Mouse (Mus musculus): ENCODE data around the gene Trim25. TPM values are rescaled to one million over a fixed set of nuclear protein-coding genes. Genes with fewer than 3 reads are reported as not detected.

Trim25 gene
- polyA plus RNA-seq, 1 experiment: 75.1 TPM

GRCm38 (mm10) chr11:88981337-88981736 lies 17.8 kb upstream of the Trim25 start:
- TF ChIP-seq GATA1 (IDR thresholded peaks at IDR 0.05; ENCODE audit: low read length): no peak

DNA sequence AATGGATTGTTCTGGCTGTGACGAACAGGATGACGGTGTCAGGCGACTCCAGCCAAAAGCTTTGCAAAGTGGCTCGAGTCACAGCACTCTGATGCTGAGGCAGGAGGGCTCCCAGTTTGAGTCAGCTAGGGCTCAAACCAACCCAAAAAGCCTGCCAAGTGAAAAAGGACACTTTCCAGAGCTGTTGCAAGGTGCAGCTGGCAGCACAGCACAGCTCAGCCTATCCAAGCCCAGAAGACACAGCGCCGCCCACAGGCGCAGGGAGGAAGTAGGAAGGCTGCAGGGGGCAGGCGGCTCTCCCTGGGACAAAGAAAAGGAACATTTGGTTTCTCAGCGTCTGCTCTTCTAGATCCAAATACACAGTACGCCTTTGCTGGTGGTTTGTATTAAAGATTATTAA lies 12.6 kb upstream of the Trim25 start:
- no peak for TF ChIP-seq GATA1 (IDR thresholded peaks at IDR 0.05; ENCODE audit: low read length)

GRCm38 (mm10) chr11:88988956-88989355 lies 10.2 kb upstream of the Trim25 start:
- TF ChIP-seq GATA1 (IDR thresholded peaks at IDR 0.05; ENCODE audit: low read length): no peak

DNA sequence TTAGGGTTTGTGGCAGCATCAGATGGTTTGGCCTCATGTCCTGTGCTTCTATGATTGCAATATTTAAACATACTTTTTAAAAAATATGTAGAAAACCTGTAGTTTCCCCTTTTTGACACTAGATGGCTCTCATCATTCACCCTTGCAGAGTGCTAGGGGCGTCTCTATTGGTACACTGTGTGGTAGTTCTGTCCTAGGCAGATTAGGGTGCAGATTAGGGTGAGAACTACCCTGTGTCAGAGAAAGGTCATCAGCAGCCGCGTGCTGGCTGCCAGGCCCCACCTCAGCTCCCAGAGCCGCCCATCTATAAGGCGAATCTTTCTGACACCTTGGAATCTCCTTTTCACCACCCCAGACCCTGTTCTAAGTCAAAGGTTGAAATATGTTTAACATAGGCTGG lies 9.6 kb upstream of the Trim25 start:
- no peak for TF ChIP-seq GATA1 (IDR thresholded peaks at IDR 0.05; ENCODE audit: low read length)

- TF ChIP-seq GATA1 (IDR thresholded peaks at IDR 0.05; ENCODE audit: low read length): no peak
Measured at GRCm38 (mm10) chr11:88993186-88993585, 6.0 kb upstream of the Trim25 start.

DNA sequence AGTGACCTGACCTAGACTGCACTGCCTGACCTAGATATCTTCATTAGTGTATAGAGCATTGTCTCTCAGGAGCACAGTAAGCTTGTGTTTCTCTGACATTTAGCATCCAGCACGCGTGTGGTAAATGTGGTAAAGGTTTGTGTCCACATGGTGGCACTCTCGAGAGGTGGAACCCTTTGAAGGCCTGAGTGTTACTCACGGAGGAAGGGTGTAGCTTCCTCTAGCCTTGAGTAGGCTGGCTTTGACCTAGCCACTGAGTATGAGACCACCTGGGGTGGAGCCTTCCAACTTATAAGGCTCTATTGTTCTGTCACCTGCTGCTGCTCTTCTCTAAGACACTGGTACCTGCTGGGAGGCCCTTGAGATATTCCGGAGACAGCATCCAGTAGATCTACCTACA lies 5.6 kb upstream of the Trim25 start:
- TF ChIP-seq GATA1 (IDR thresholded peaks at IDR 0.05; ENCODE audit: low read length): no peak

DNA sequence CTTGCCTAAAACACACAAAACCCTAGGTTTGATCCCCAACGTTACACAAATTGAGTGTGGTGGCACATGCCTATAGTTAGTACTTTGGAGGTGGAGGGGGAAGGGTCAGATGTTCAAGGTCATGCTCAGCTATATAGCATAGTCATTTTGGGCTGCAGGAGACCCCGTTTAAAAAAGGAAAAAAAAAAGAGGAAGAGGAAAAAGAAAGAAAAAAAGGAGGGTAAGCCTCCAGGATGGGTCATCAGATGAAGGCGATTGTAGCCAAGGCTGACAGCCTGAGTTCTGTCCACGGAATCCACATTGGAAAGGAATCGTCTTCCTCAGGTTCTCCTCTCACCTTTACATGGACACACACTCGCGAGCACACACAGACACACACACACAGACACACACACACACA lies 4.7 kb upstream of the Trim25 start:
- no peak for TF ChIP-seq GATA1 (IDR thresholded peaks at IDR 0.05; ENCODE audit: low read length)

DNA sequence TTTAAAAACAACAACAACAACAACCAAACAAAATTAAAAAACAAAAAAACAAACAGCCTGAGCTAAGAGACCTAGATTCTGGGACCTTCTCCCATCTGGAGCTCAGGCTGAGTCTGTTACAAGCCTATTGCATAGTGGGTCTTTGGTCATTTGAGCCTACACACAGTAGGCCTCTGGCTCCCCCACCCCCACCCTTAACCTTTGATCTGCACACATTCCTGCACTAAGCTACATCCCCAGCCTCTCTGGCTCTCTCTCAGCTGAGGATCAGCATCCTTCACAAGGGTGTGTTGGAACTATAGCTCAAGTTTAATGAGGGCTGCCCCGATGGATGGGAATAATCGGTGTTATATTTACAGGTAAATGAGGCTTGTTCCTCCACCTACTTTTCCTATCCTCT lies 3.6 kb upstream of the Trim25 start:
- TF ChIP-seq GATA1 (IDR thresholded peaks at IDR 0.05; ENCODE audit: low read length): no peak

GRCm38 (mm10) chr11:88996427-88996826 lies 2.7 kb upstream of the Trim25 start:
- TF ChIP-seq GATA1 (IDR thresholded peaks at IDR 0.05; ENCODE audit: low read length): no peak

- TF ChIP-seq GATA1 (IDR thresholded peaks at IDR 0.05; ENCODE audit: low read length): no peak
Measured at GRCm38 (mm10) chr11:88998406-88998805, 770 bp upstream of the Trim25 start.

GRCm38 (mm10) chr11:88999723-89000526 lies 749 bp downstream of the Trim25 start:
- TF ChIP-seq GATA1 (IDR thresholded peaks at IDR 0.05; ENCODE audit: low read length): no peak

DNA sequence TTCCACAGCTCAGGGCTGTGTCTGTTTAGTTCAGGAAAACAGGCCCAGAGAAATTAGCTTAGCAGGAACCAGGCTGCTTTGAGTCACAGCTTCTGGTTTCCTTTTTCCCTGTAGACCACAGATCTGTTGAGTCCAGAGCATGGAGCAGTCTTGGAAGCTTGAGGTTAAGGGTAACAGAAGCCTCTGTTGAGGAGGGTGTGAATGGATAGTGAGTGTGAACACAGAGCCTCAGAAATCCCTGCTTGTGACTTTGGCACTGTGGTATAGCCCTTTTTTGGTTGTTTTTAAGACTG lies 1.3 kb downstream of the Trim25 start:
- TF ChIP-seq GATA1 (IDR thresholded peaks at IDR 0.05; ENCODE audit: low read length): no peak

GRCm38 (mm10) chr11:89001569-89001968 lies 2.4 kb downstream of the Trim25 start:
- no peak for TF ChIP-seq GATA1 (IDR thresholded peaks at IDR 0.05; ENCODE audit: low read length)

GRCm38 (mm10) chr11:89002068-89002467 lies 2.9 kb downstream of the Trim25 start:
- no peak for TF ChIP-seq GATA1 (IDR thresholded peaks at IDR 0.05; ENCODE audit: low read length)

- no peak for TF ChIP-seq GATA1 (IDR thresholded peaks at IDR 0.05; ENCODE audit: low read length)
Measured at GRCm38 (mm10) chr11:89002621-89003020, 3.4 kb downstream of the Trim25 start.

DNA sequence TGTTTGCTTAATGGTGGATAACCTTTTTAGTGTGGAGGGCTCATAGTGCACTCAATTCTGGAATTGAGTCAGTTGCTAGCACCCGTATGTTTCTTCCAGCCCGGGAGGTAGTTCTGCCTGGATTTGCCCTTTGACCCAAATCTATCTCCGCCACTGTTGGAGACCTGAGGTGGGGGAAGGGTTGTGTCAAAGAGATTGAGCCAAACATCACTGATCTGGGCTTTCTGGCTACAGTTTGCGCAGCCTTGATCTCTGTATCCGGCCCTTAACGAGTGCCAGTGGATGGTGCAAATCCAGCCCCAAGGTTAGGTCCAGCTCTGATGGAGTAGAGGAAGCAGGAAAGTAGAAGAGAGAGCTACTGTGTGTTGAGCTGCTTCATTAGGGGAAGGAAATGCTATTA lies 3.9 kb downstream of the Trim25 start:
- no peak for TF ChIP-seq GATA1 (IDR thresholded peaks at IDR 0.05; ENCODE audit: low read length)

DNA sequence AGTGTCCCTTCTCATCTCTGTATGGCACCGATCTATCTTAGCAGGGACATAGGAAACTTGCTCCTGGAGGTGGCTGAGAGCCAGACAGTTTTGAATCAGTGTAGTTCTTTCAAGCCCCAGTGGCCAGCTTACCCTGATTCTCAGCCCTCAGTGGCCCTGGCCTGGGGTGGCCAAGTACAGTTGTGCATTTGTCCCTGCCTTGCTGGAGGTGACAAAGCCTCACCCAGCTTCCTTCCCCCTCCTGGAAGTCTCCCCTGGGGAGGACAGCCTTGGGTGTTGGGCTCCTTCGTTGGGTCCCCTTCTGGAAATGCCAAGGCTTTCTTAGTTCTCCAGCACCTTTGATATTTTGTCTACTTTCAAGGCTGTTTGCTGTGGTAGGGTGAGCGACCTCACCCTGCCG lies 4.5 kb downstream of the Trim25 start:
- TF ChIP-seq GATA1 (IDR thresholded peaks at IDR 0.05; ENCODE audit: low read length): no peak

DNA sequence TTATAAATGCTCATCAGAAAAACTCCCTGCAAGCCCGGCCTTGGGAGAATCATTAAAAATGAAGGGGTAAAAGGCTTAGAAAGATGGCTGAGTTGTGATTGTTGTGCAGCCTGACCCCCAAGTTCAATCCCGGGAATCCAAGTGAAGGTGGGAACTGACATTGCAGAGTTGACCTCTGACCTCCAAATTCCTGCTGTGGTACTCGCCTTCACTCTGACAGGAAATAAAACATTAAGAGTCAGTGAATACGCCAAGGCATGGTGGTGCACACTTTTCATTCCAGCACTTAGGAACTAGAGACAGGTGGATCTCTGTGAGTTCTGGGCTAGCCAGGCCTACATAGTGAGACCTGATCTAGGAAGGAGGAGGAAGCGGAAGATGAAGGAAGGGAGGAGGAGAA lies 6.3 kb downstream of the Trim25 start:
- no peak for TF ChIP-seq GATA1 (IDR thresholded peaks at IDR 0.05; ENCODE audit: low read length)

Measured in G1E-ER4 (cell line).